Mouse (Mus musculus) heart, adult 9 months (tissue): ENCODE measurements around the gene Osbpl5.
"Not testable (repeated sequence)": the region's sequence is repeated elsewhere in the genome, so short reads cannot be mapped to it uniquely, and the experiment has no call there.

Source experiments
- DNase-seq, 2 experiments: peaks; one replicate each; pipeline ENCODE4 v3.0.0; 2022; ENCODE audit warnings: low spot score in 2 of 2

Gene Osbpl5

DNA sequence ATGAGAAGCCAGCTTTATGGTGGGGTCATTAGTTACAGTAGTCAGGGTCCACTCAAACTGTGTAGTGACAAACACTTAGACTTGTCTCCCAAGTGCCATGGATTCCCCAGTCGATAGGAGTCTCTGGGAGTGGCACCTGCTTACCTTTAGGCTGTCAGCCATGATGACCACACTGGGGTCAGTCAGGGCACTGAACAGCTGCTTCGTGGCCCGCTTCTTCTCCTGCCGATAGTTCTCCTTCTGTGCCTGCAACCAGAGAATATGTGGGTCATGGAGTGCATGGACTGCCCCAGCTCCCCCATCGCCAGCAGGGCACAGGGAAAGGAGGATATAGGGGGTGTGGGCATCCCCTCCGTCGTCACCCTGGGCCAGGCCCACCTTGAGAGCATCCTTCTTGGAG is 47.4 kb downstream of the Osbpl5 start:
- no peak for DNase-seq

- DNase-seq, result peak; percentile 82 to 93
Observed at GRCm38 (mm10) chr7:143706697-143707438, 49.9 kb downstream of the Osbpl5 start.

- no peak for DNase-seq
Observed at GRCm38 (mm10) chr7:143696140-143696539, 60.6 kb downstream of the Osbpl5 start.

GRCm38 (mm10) chr7:143694550-143694949 is 62.2 kb downstream of the Osbpl5 start:
- DNase-seq, result no peak

DNA sequence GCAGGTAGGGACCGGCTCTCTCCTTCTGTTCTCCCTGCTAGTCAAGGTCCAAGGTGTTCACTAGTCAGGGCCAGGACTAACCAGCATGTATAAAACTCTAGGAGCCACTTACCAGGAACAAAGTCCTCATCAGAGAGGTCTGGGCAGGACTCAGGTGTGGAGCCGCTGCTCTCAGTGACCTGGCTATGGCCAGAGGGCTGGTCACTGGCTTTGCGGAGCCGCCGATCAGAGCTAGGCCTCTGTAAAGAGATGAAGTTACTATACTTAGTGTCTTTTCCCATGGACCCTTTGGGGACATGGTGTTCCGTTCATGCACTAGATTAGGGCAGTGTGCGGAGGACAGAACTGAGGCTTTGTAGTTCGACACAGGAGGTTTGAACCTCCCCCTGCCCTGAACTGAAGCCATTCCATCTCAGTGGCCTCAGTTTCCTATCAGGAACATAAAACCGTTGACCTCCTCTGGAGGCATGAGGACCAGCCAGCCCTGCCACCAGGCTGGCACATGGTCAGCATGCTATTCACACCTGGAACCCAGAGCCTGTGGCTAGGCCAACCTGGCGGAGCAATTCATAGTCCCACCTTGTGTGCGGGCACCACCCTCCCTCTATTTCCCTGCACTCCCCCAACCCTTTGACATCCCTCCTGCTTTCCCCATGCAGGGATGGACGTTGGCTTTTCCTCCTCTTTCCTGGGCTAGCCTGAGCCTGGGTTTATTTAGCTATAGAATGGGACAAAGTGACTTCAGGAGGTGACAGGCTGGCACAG is 63.9 kb downstream of the Osbpl5 start:
- no peak for DNase-seq

DNA sequence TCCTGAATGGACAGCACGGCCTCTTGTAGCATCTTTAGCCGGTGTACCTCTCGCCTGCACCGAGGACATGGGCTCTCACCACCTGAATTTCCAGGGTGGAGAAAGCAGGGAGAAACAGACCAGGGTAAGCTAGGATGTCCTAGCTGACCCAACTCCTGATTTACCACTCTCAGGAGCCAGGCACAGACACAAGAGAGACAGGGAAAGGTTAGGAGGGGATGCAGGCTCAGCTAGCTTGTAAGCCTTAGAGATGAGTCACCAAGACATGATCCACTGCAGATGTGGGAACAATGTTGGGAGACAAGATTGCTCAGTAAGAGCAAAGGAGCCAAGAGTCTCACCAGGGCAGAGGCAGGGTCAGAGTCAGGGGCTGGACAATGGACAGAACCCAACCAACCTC is 64.9 kb downstream of the Osbpl5 start:
- no peak for DNase-seq

DNA sequence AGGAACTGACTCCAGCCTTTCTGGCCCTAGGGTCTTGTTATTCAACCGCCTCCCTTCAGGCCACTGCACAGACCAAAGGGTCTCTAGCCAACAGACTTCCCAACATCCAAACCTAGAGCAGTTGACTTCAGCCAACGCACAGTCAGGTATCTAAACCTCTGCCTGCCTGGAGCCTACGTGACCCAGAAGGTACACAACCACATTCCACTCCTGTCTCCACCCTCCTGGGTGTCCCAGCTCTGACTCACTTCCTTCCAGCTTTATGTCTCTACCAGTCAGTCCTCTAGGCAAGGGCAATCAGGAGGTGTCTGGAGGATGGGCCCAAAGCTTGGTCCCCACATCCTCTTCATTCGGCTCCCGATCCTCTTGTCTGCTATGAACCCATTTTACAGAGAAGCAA is 65.6 kb downstream of the Osbpl5 start:
- no peak for DNase-seq

GRCm38 (mm10) chr7:143689946-143690345 is 66.8 kb downstream of the Osbpl5 start:
- no peak for DNase-seq

GRCm38 (mm10) chr7:143689481-143689880 is 67.3 kb downstream of the Osbpl5 start:
- no peak for DNase-seq

GRCm38 (mm10) chr7:143686676-143687075 is 70.1 kb downstream of the Osbpl5 start:
- DNase-seq, result not testable (repeated sequence)

- DNase-seq, result not testable (repeated sequence)
Observed at GRCm38 (mm10) chr7:143686191-143686590, 70.6 kb downstream of the Osbpl5 start.

- DNase-seq, result peak; percentile 75 to 80
Observed at GRCm38 (mm10) chr7:143685359-143686067, 71.3 kb downstream of the Osbpl5 start, which contains the start of gene Tnfrsf23. Tnfrsf23 (minus strand) TSS chr7:143685872.

- not testable (repeated sequence) for DNase-seq
Observed at GRCm38 (mm10) chr7:143684569-143684968, 72.2 kb downstream of the Osbpl5 start.

DNA sequence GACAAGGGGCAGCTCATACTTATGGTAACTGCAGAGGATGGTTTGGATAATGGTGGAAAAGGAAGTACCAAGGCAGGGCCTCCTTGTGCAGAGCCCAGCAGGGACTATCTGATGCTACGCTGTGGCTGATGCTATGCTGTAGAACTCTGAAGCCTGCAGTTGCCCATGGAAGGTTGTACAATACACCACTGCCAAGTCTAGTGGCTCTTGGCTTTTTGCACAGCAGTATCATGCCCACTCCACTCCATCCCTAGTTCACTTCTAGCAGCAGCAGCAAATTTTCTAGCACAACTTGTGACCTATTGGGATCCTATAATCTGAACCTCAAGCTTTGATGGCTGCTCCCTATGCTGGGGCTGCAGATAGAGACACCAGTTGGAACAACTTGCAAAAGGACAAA is 75.2 kb downstream of the Osbpl5 start:
- DNase-seq, result no peak

- not testable (repeated sequence) for DNase-seq
Observed at GRCm38 (mm10) chr7:143680836-143681235, 75.9 kb downstream of the Osbpl5 start.

- DNase-seq, result not testable (repeated sequence)
Observed at GRCm38 (mm10) chr7:143679650-143680049, 77.1 kb downstream of the Osbpl5 start.

DNA sequence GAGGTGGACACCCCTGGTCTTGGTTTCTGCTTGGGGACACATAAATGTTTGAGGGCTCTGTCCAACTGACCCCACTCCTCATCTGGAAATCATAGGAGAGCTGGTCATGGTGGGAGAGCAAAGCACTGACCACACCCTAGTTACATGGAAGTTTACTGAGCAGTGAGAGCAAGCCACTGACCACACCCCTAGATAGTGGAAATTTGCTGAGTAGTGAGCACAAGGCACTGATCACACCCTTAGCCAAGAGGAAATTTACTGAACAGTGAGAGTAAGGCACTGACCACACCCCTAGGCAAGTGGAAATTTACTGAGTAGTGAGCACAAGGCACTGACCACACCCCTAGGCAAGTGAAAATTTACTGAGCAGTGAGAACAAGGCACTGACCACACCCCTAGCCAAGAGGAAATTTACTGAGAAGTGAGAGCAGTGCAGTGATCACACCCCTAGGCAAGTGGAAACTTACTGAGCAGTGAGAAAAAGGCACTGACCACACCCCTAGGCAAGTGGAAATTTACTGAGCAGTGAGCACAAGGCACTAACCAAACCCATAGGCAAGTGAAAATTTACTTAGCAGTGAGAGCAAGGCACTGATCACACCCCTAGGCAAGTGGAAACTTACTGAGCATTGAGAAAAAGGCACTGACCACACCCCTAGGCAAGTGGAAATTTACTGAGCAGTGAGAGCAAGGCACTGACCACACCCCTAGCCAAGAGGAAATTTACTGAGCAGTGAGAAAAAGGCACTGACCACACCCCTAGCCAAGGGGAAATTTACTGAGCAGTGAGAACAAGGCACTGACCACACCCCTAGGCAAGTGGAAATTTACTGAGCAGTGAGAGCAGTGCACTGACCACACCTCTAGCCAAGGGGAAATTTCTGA is 90.1 kb downstream of the Osbpl5 start:
- DNase-seq, result no peak

- DNase-seq, result no peak
Observed at GRCm38 (mm10) chr7:143663470-143663869, 93.3 kb downstream of the Osbpl5 start.

DNA sequence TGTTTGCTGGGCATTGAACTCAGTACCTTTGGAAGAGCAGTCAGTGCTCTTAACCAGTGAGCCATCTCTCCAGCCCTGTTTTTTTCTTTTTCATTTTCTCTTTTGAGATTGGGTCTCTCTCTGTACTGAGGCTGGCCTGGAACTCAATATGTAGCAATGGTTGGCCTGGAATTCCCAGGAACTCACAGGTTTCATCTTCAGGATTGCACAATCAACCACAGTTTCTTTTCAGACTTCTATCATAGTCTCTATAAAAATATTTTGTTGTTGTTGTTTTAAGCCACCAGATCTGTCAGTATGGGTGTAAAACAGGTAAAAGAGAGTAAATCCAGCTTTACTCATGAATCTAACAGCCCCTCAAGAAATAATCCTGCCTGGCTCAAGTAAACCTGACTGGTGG is 96.0 kb downstream of the Osbpl5 start:
- no peak for DNase-seq

- DNase-seq, result not testable (repeated sequence)
Observed at GRCm38 (mm10) chr7:143649769-143650346, 106.9 kb downstream of the Osbpl5 start.
